Mouse (Mus musculus): ENCODE data around the gene Nxf1. TPM values are rescaled to one million over a fixed set of nuclear protein-coding genes. Genes with fewer than 3 reads are reported as not detected.

The Nxf1 gene
- total and polyA plus RNA-seq, 3 experiments, result 122 to 296 (median 231) TPM

GRCm38 (mm10) chr19:8713997-8714652 is 42.7 kb upstream of the Nxf1 start:
- no peak for TF ChIP-seq ELF1 (IDR thresholded peaks at IDR 0.05; ENCODE audit: low read depth, low read length)
- peak; percentile 47 for TF ChIP-seq TBP (IDR thresholded peaks at IDR 0.05; ENCODE audit: low read depth, low read length)
- TF ChIP-seq POLR2AphosphoS5 (IDR thresholded peaks at IDR 0.05; ENCODE audit: borderline replicate concordance, low read depth, low read length), result no peak
- no peak for TF ChIP-seq GABPA (IDR thresholded peaks at IDR 0.05; ENCODE audit: low read depth, low read length)
- TF ChIP-seq MAX (IDR thresholded peaks at IDR 0.05; ENCODE audit: low read length), result peak; percentile 70
- TF ChIP-seq MXI1 (IDR thresholded peaks at IDR 0.05; ENCODE audit: low read depth, low read length), result peak; percentile 54; the same call in 1 of the 2 replicates
- no peak; the same call in 1 of the 2 replicates for TF ChIP-seq SIN3A (IDR thresholded peaks at IDR 0.05; ENCODE audit: low read length)
- TF ChIP-seq MEF2A (IDR thresholded peaks at IDR 0.05; ENCODE audit: extremely low read depth, insufficient replicate concordance, low read depth, low read length, poor library complexity, severe bottlenecking), result no peak
- TF ChIP-seq MAFK (IDR thresholded peaks at IDR 0.05; ENCODE audit: borderline replicate concordance, low read depth, low read length), result no peak
- TF ChIP-seq EP300 (IDR thresholded peaks at IDR 0.05; ENCODE audit: low read depth in 1 of 2, low read length in 2 of 2), result 0 out of 4 replicates have a peak, but pooled peaks of 1 of the 2 experiments have one; percentile 5
- TF ChIP-seq MAZ (IDR thresholded peaks at IDR 0.05; ENCODE audit: low read depth, low read length), result no peak; the same call in 1 of the 2 replicates
- no peak for TF ChIP-seq TAL1 (IDR thresholded peaks at IDR 0.05; ENCODE audit: low read length)
- no peak for TF ChIP-seq ZMIZ1 (IDR thresholded peaks at IDR 0.05; ENCODE audit: low read depth, low read length)
- no peak for TF ChIP-seq JUND (IDR thresholded peaks at IDR 0.05; ENCODE audit: low read depth, low read length)
- H3K4me1 ChIP-seq (ENCODE audit: control insufficient read depth in 1 of 2, insufficient read depth in 2 of 2, low read length in 2 of 2), result peaks cover 5 to 31% of the 10 kb centered on the region in 2 experiments; a peak in 3 of 4 replicates

DNA sequence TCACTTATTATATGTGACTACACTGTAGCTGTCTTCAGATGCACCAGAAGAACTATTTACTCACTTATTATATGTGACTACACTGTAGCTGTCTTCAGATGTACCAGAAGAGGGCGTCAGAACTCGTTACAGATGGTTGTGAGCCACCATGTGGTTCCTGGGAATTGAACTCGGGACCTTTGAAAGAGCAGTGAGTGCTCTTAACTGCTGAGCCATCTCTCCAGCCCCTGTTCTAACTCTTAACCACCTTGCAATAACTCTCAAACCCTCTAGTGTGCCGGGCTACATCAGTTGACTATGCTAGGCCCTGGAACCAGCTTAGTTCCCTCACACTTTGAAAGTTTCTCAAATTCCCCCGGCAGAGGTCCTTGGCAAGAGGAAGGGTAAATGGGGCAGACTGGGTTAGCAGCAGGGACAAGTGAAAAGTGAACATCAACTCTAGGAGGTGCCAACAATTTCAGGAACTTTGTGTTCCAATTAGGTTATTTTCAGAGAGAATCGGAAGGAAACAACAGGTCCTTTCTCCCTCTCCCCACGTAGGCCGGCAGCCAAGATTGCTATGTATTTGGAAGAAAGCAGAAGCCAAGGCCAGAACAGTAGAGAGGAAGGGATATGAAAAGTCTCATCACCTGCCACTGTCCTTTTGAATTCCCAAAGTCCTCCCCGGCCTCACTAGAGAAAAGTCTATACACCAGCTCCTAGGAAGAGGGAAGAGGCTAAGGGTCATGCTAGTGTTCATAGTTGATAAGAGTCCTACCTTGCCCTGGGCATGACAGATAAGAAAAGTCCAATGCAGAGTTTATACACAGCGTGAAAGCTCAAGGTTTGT is 42.0 kb upstream of the Nxf1 start:
- peak overlapping the region; percentile 72 for H3K27ac ChIP-seq (ENCODE audit: control insufficient read depth, low read depth, low read length)
- peak; percentile 84 for DNase-seq (ENCODE audit: low read depth, low spot score)
- H3K36me3 ChIP-seq (ENCODE audit: control insufficient read depth in 1 of 2, insufficient read depth in 2 of 2, low read length in 2 of 2), result peaks cover 15 to 29% of the 10 kb centered on the region in 2 experiments
- no peaks in the 10 kb centered on the region for H3K9me3 ChIP-seq (replicated peaks; ENCODE audit: insufficient read depth, low read length)
- no peaks in the 10 kb centered on the region for H3K27me3 ChIP-seq (ENCODE audit: control insufficient read depth in 1 of 2, insufficient read depth in 2 of 2, low read length in 2 of 2)
- H3K4me1 ChIP-seq (ENCODE audit: control insufficient read depth in 1 of 2, insufficient read depth in 2 of 2, low read length in 2 of 2), result peaks cover 5 to 31% of the 10 kb centered on the region in 2 experiments; a peak in 3 of 4 replicates
- peak overlapping the region; percentile 15 to 82 for H3K4me3 ChIP-seq (ENCODE audit: control insufficient read depth in 1 of 2, insufficient read depth in 1 of 2, low read depth in 2 of 2, low read length in 2 of 2)
- peak overlapping the region; percentile 30 for H3K9ac ChIP-seq (ENCODE audit: control insufficient read depth, low read depth, low read length, poor library complexity, severe bottlenecking)
- peaks cover 34% of the 10 kb centered on the region for H3K79me2 ChIP-seq (ENCODE audit: control insufficient read depth, insufficient read depth, low read length, poor library complexity)
- TF ChIP-seq MYB (IDR thresholded peaks at IDR 0.05; ENCODE audit: low read depth, low read length) (no peak), POLR2AphosphoS2 (IDR thresholded peaks at IDR 0.05; ENCODE audit: low read length) (no peak), E2F4 (IDR thresholded peaks at IDR 0.05; ENCODE audit: borderline replicate concordance, low read depth, low read length) (no peak), ETS1 (IDR thresholded peaks at IDR 0.05; ENCODE audit: low read depth, low read length) (peak; percentile 78; the same call in 1 of the 2 replicates), MYC (IDR thresholded peaks at IDR 0.05; ENCODE audit: low read depth, low read length) (peak; percentile 78), USF1 (IDR thresholded peaks at IDR 0.05; ENCODE audit: low read depth, low read length) (no peak; the same call in 1 of the 2 replicates), POLR2A (IDR thresholded peaks at IDR 0.05; ENCODE audit: control insufficient read depth in 1 of 2, insufficient read depth in 1 of 2, low read depth in 1 of 2, low read length in 2 of 2, poor library complexity in 1 of 2) (no peak), MAZ (IDR thresholded peaks at IDR 0.05; ENCODE audit: low read depth, low read length) (no peak), USF2 (IDR thresholded peaks at IDR 0.05; ENCODE audit: borderline replicate concordance in 1 of 2, insufficient read depth in 1 of 2, low read depth in 1 of 2, low read length in 2 of 2) (no peak), MAFK (IDR thresholded peaks at IDR 0.05; ENCODE audit: borderline replicate concordance, low read depth, low read length) (no peak), UBTF (IDR thresholded peaks at IDR 0.05; ENCODE audit: borderline replicate concordance, insufficient read depth, low read depth, low read length) (no peak), SIN3A (IDR thresholded peaks at IDR 0.05; ENCODE audit: low read length) (peak; percentile 21), RCOR1 (IDR thresholded peaks at IDR 0.05; ENCODE audit: low read depth, low read length) (peak; percentile 75), ZC3H11A (IDR thresholded peaks at IDR 0.05; ENCODE audit: low read depth, low read length) (no peak), MAX (IDR thresholded peaks at IDR 0.05; ENCODE audit: low read length) (peak; percentile 45; the same call in 1 of the 2 replicates), CHD1 (IDR thresholded peaks at IDR 0.05; ENCODE audit: low read depth, low read length) (peak; percentile 52; the same call in 1 of the 2 replicates), GABPA (IDR thresholded peaks at IDR 0.05; ENCODE audit: low read depth, low read length) (no peak), TCF12 (IDR thresholded peaks at IDR 0.05; ENCODE audit: low read depth, low read length) (peak; percentile 97)

More at GRCm38 (mm10) chr19:8713997-8714652, 42.7 kb upstream of the Nxf1 start:
- Histone ChIP-seq H3K4me3 (ENCODE audit: control insufficient read depth in 1 of 2, insufficient read depth in 1 of 2, low read depth in 2 of 2, low read length in 2 of 2) (peak overlapping the region; percentile 82 to 88), H3K9ac (ENCODE audit: control insufficient read depth, low read depth, low read length, poor library complexity, severe bottlenecking) (peak overlapping the region; percentile 90), H3K27me3 (ENCODE audit: control insufficient read depth in 1 of 2, insufficient read depth in 2 of 2, low read length in 2 of 2) (no peaks in the 10 kb centered on the region), H3K9me3 (replicated peaks; ENCODE audit: insufficient read depth, low read length) (no peaks in the 10 kb centered on the region), H3K27ac (ENCODE audit: control insufficient read depth, low read depth, low read length) (peak overlapping the region; percentile 91), H3K36me3 (ENCODE audit: control insufficient read depth in 1 of 2, insufficient read depth in 2 of 2, low read length in 2 of 2) (peaks cover 15 to 32% of the 10 kb centered on the region in 2 experiments), H3K79me2 (ENCODE audit: control insufficient read depth, insufficient read depth, low read length, poor library complexity) (peaks cover 34% of the 10 kb centered on the region)
- DNase-seq (ENCODE audit: low read depth, low spot score), result peak; percentile 91

Data from MEL (cell line).